Mouse (Mus musculus) neural tube, embryonic 14.5 days (tissue): ENCODE results near the gene Gm6710. TPM values are rescaled to one million over a fixed set of nuclear protein-coding genes. Genes with fewer than 3 reads are reported as not detected.
"Not testable (repeated sequence)": the region's sequence is repeated elsewhere in the genome, so short reads cannot be mapped to it uniquely, and the experiment has no call there.

ENCODE experiments used
- ATAC-seq: fragments of 200-750 bp; cut with Nextera tagmentation; 2 replicates; pipeline ENCODE4 v1.8.0; 2017; ENCODE audit warnings: low read depth, mild to moderate bottlenecking, moderate TSS enrichment, moderate library complexity
- H3K27ac ChIP-seq: fragments of 300-500 bp; sonication (generic); 2 replicates; pipeline ENCODE4 v1.5.1; 2014; ENCODE audit warnings: low read depth, mild to moderate bottlenecking, control low read depth, low read length, moderate library complexity, mixed read lengths
- H3K27me3 ChIP-seq: fragments of 300-500 bp; sonication (generic); 2 replicates; pipeline ENCODE4 v1.6.1; 2014; ENCODE audit warnings: low read length; ENCODE audit not compliant: control insufficient read depth, insufficient read depth
- H3K36me3 ChIP-seq: fragments of 300-500 bp; sonication (generic); 2 replicates; pipeline ENCODE4 v1.6.1; 2014; ENCODE audit warnings: low read length, mixed read lengths; ENCODE audit not compliant: control insufficient read depth, insufficient read depth
- H3K4me1 ChIP-seq: fragments of 300-500 bp; sonication (generic); 2 replicates; pipeline ENCODE4 v1.6.1; 2014; ENCODE audit warnings: low read length; ENCODE audit not compliant: control insufficient read depth, insufficient read depth
- H3K4me2 ChIP-seq: fragments of 300-500 bp; sonication (generic); 2 replicates; pipeline ENCODE4 v1.6.1; 2014; ENCODE audit warnings: mild to moderate bottlenecking, low read depth, low read length, control low read depth
- H3K4me3 ChIP-seq: fragments of 300-500 bp; sonication (generic); 2 replicates; pipeline ENCODE4 v1.5.1; 2014; ENCODE audit warnings: low read depth, low read length, control low read depth, mixed read lengths
- H3K9ac ChIP-seq: fragments of 300-500 bp; sonication (generic); replicated peaks from 2 replicates; pipeline ENCODE4 v1.6.1; 2014; ENCODE audit warnings: low read depth, mild to moderate bottlenecking, control low read depth, low read length, mixed read lengths
- H3K9me3 ChIP-seq: fragments of 300-500 bp; sonication (generic); 2 replicates; pipeline ENCODE4 v1.6.1; 2016; ENCODE audit warnings: low read length; ENCODE audit not compliant: control insufficient read depth
- WGBS: fragments of 180-500 bp; shearing (Covaris S2); extraction: QIAGEN DNeasy Blood & Tissue Kit; methylation state at CpG from one replicate; pipeline ENCODE4 v1.1.7; 2014; 5-methylcytosine and 5-hydroxymethylcytosine counted together
- polyA plus RNA-seq: library from polyadenylated mRNA; unstranded; fragments of >200 nt; fragmentation: Nextera tagmentation; extraction: Ambion mirVana; gene quantifications from 2 replicates; pipeline ENCODE4 v1.2.1, GENCODE M21; 2014

Gm6710 gene
- polyA plus RNA-seq: 30.8 and 34.3 TPM in 2 replicates

DNA sequence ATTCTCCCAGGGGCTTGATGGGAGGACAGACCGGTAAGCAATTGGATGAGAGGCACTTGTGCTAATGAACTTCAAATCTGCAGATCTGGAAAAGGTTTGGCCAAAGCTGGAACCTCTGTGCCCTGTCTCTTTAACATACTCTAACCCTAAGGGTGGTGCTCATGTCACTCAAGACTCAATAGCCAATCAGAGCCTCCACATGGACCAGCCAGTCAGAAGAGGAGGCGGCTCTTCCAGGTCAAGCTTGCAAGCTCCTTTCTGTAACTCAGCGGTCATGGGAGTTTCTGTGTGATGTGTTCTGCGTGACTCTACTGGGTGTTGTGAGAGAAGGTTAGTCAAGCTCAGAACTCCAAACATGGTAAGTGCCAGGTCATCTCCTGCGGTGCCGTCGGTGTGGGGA is at the start of gene Gm6710:
Gene Gm6710 (plus strand): TSS at position 196 of the 400 bp plus-strand sequence.
- not testable (repeated sequence) for H3K4me1 ChIP-seq, H3K36me3 ChIP-seq, H3K9ac ChIP-seq, H3K9me3 ChIP-seq, ATAC-seq, H3K4me3 ChIP-seq, H3K27me3 ChIP-seq, H3K27ac ChIP-seq, H3K4me2 ChIP-seq
- no CpG with 5 or more reads among the region's 7 CpGs for WGBS

Other genes with a start within 250 kb of the Gm6710 start
- not detected in 2 replicates for gene Gm11007, start 225.2 kb upstream of the Gm6710 start, polyA plus RNA-seq
- gene Zfp969, start 165.6 kb upstream of the Gm6710 start, polyA plus RNA-seq: 9.0 TPM in 1 of 2 replicates, not detected in the other
- not detected in 2 replicates for gene Gm2007, start 127.7 kb upstream of the Gm6710 start, polyA plus RNA-seq
- 2.4 and 2.5 TPM in 2 replicates for gene Gm14288, start 68.1 kb upstream of the Gm6710 start, polyA plus RNA-seq
- 3.2 and 3.9 TPM in 2 replicates for gene Zfp966, start 61.9 kb downstream of the Gm6710 start, polyA plus RNA-seq
- gene Gm2026, start 96.1 kb downstream of the Gm6710 start, polyA plus RNA-seq: 17.5 and 40.3 TPM in 2 replicates